Mouse (Mus musculus): ENCODE results near the gene Wnt9a. TPM values are rescaled to one million over a fixed set of nuclear protein-coding genes. Genes with fewer than 3 reads are reported as not detected.
"Not testable (repeated sequence)": the region's sequence is repeated elsewhere in the genome, so short reads cannot be mapped to it uniquely, and the experiment has no call there.

Wnt9a gene
- total RNA-seq, 2 experiments from 2014 or later, result 17.1 to 19.9 TPM

DNA sequence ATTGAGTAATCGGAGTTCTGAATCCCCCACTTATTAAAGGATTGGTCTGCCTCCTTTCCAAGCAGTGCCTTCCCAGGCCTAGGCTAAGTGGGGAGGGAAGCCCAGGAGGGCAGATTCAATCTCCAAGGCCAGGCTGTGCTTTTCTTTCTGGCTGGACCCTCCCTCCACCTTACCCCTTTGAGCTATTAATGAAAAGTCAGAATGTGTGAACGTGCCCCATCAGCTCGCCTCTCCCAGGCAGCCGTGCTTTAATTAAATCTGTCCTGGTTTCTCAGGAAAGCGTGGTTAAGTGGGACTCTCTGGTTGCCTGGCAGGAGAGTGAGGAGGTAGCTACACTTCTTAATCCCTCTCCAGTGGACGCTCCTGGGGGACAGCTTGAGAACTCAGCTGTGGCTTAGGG is 22.9 kb downstream of the Wnt9a start:
- intact Hi-C loops (cut with DNase I), result no loop called here
- DNase-seq (ENCODE audit: low spot score in 2 of 2), result no peak

GRCm38 (mm10) chr11:59330560-59330959 is 23.8 kb downstream of the Wnt9a start:
- DNase-seq (ENCODE audit: low spot score in 2 of 2), result peak in 1 of 2 experiments; percentile 69
- intact Hi-C loops (cut with DNase I), result no loop called here

DNA sequence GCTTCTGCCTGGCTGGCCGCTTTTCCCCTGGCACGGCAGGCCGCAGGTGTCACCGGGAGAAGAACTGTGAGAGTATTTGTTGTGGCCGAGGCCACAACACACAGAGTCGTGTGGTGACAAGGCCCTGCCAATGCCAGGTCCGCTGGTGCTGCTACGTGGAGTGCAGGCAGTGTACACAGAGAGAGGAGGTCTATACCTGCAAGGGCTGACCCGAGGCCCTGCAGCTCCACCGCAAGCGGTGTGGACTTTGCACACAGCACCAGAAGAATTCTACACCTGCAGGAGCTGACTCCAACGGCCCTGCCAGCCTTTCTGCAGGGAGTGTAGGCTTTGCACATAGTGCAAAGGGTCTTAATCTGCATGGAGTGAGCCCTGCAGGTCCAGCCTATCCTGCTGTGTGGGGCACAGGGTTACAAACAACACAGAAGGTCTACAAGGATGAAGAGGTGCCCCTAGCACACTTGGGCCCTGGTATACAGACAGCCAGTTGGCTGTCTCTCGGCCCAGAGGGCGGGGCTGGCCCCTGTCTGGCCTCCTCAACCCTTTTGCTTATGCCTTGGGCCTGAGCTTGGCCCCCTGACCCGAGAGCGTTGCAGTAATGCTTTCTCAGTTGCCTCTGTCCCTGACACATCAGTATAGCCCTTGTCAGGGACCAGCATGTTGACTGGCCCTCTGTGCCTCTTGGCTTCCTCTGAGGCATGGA is 24.6 kb downstream of the Wnt9a start:
- intact Hi-C loops (cut with DNase I), result no loop called here
- no peak for DNase-seq (ENCODE audit: low spot score in 2 of 2)

- DNase-seq (ENCODE audit: low spot score in 2 of 2), result no peak
- intact Hi-C loops (cut with DNase I), result no loop called here
Measured at GRCm38 (mm10) chr11:59332938-59333337, 26.2 kb downstream of the Wnt9a start.

DNA sequence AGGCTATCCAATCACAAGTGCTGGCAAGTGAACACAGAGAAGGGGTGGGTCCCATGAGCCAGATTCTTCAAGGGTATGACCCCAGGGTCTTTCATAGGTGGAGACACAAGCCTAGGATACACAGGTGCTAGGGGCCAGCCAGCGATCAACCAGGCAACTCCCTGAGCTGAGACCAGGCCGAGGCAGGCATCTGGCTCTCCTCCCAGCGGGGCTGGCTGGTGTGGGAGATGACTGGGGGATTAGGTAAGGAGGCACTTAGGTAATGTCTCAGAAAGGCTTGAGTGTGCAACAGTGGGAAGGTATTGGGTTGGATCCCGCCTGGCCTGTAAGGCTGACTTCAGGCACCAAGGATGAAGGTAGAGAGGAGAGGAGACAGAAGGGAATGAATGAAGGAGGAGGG is 28.4 kb downstream of the Wnt9a start:
- no peak for DNase-seq (ENCODE audit: low spot score in 2 of 2)
- intact Hi-C loops (cut with DNase I), result no loop called here

- no peak for DNase-seq (ENCODE audit: low spot score in 2 of 2)
- intact Hi-C loops (cut with DNase I), result no loop called here
Measured at GRCm38 (mm10) chr11:59335942-59336341, 29.2 kb downstream of the Wnt9a start.

GRCm38 (mm10) chr11:59336381-59336780 is 29.7 kb downstream of the Wnt9a start:
- no peak for DNase-seq (ENCODE audit: low spot score in 2 of 2)

GRCm38 (mm10) chr11:59337955-59338735 is 31.4 kb downstream of the Wnt9a start:
- DNase-seq (ENCODE audit: low spot score in 2 of 2), result peak in 1 of 2 experiments; percentile 60
- intact Hi-C loops (cut with DNase I), result no loop called here

More at GRCm38 (mm10) chr11:59336381-59336780, 29.7 kb downstream of the Wnt9a start:
- intact Hi-C loops (cut with DNase I), result no loop called here

DNA sequence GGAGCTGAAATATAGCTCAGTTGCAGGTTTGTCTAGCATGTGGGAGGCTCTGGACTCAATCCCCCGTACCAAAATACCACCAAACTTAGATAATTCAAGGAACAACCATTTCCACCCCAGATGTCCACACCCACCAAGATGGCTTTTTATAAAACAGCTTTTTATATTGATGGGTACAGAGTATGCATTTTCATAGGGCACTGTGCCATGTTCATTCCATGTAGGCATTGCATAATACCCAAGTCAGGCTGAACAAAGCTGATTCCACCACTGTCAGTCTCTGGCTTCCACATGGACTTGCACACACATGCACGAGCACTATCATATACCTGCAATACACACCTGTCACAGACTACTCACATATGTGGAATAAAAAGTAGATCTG is 32.0 kb downstream of the Wnt9a start:
- intact Hi-C loops (cut with DNase I), result no loop called here
- peak; percentile 76 to 90 for DNase-seq (ENCODE audit: low spot score in 2 of 2)

GRCm38 (mm10) chr11:59342956-59343355 is 36.2 kb downstream of the Wnt9a start:
- DNase-seq (ENCODE audit: low spot score in 2 of 2), result no peak
- intact Hi-C loops (cut with DNase I), result loop anchor here (5.0 kb wide), 1 partner anchor 36 kb away; the partner anchor contains the start of gene Wnt9a

- no peak for DNase-seq (ENCODE audit: low spot score in 2 of 2)
- intact Hi-C loops (cut with DNase I), result no loop called here
Measured at GRCm38 (mm10) chr11:59346166-59346910, 39.6 kb downstream of the Wnt9a start.

DNA sequence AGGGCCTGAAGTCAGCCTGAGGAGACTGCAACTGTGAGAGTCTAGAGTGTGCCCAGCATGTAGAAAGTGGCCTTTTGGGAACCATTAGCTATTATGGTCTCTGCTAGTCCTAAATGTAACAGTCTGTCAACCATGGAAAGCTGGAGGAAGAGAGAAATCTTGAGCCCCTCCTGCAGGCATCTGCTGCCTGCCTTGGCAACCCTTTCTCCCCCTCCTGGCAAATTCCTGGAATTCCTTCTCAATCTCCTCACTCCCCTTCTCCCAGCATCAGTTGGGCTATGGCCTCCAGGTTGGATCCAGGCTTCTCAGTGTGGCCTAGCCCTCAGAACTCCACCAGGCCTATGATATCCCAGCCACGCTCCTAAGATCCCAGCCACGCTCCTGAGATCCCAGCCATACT is 43.6 kb downstream of the Wnt9a start:
- intact Hi-C loops (cut with DNase I), result no loop called here
- DNase-seq (ENCODE audit: low spot score in 2 of 2), result no peak

GRCm38 (mm10) chr11:59354793-59355192 is 48.1 kb downstream of the Wnt9a start:
- DNase-seq (ENCODE audit: low spot score in 2 of 2), result no peak
- intact Hi-C loops (cut with DNase I), result no loop called here

- intact Hi-C loops (cut with DNase I), result no loop called here
- DNase-seq (ENCODE audit: low spot score in 2 of 2), result no peak
Measured at GRCm38 (mm10) chr11:59356874-59357289, 50.2 kb downstream of the Wnt9a start.

- intact Hi-C loops (cut with DNase I), result no loop called here
- DNase-seq (ENCODE audit: low spot score in 2 of 2), result no peak
Measured at GRCm38 (mm10) chr11:59361291-59361690, 54.6 kb downstream of the Wnt9a start.

- intact Hi-C loops (cut with DNase I), result no loop called here
- no peak for DNase-seq (ENCODE audit: low spot score in 2 of 2)
Measured at GRCm38 (mm10) chr11:59364007-59364406, 57.3 kb downstream of the Wnt9a start.

- intact Hi-C loops (cut with DNase I), result no loop called here
- no peak for DNase-seq (ENCODE audit: low spot score in 2 of 2)
Measured at GRCm38 (mm10) chr11:59364417-59364816, 57.7 kb downstream of the Wnt9a start.

DNA sequence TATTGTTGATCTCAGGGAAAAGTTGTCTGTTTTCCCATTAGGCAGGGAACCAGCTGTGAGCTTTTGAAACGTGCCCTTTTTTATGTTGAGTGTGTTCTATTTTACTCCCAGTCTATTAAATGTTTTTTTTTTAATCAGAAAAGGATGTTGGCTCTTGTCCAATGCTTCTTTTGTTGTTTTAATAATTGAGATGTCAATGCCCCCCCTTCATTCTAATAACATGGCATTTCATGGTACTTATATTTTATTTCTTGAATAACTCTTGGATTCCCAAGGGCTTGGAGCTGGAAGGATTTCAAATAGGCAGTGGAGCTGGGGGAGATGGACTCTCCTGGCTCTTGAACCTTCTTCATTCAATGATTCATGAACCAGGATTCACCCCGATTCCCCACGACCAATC is 59.3 kb downstream of the Wnt9a start:
- DNase-seq (ENCODE audit: low spot score in 2 of 2), result no peak
- intact Hi-C loops (cut with DNase I), result no loop called here

- no peak for DNase-seq (ENCODE audit: low spot score in 2 of 2)
- intact Hi-C loops (cut with DNase I), result no loop called here
Measured at GRCm38 (mm10) chr11:59366633-59367032, 59.9 kb downstream of the Wnt9a start.

GRCm38 (mm10) chr11:59367955-59368354 is 61.2 kb downstream of the Wnt9a start:
- DNase-seq (ENCODE audit: low spot score in 2 of 2); intact Hi-C loops (cut with DNase I): not testable (repeated sequence)

All from left cerebral cortex, postnatal 14 days (tissue).